ENCODE assay signal across 9 mouse cellular contexts in the genomic region with DNA sequence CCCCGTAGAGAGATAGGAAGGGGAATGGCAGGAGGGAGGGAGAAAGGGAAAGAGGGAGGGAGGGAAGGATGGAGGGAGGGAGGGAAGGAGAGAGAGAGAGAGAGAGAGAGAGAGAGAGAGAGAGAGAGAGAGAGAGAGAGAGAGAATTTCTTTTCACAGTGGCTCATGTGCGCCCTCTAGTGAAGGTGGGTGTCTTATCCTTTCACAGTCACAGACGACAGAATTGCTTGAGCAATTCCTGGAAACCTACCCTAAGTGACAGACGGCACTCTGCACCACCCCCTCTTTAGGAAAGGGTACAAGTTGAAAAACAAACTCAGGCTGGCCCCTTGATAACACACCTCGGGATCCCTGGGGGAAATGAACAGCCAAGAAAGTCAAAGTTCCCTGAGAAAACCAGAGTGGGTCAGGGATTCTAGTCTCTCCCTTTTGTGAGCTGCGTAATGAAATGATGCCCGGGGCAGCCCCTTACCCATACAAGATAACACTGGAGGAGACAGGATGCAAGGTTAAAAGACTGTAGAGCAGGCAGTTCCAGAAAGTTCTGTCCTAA. TPM values are rescaled to one million over a fixed set of nuclear protein-coding genes. Genes with fewer than 3 reads are reported as not detected.
A peak's percentile ranks its signal among the peaks of the same experiment; 100 is the strongest.
DNase-seq lines count a peak whose midpoint lies in the region; ATAC-seq and TF ChIP-seq lines count a peak whose summit lies in the region.
"Had no signal": no experiment of that assay in that cellular context is flagged by ENCODE, and none has a peak within 500 bp of the region (broad histone marks: within the 10 kb centered on the region; RNA-seq: fewer than 3 reads in every experiment).

No protein-coding gene starts in this region.

- H3K9ac ChIP-seq in neural tube, embryonic 15.5 days (replicated peaks): no peak overlapping the region
- H3K9ac ChIP-seq: neural tube, embryonic 13.5 days had no signal

- H3K4me3 ChIP-seq in neural tube, embryonic 15.5 days (replicated peaks): no peak overlapping the region
- H3K4me3 ChIP-seq in cortical plate, adult 2 months (ENCODE audit: insufficient read depth, low read length): no peak overlapping the region
- H3K4me3 ChIP-seq in limb, embryonic 10.5 days: no peak overlapping the region
- H3K4me3 ChIP-seq: neural tube, embryonic 13.5 days had no signal

- intact Hi-C loops in heart, postnatal 14 days (cut with DNase I): loop anchor here (1.0 to 10.0 kb wide), 3 partner anchors 59 to 401 kb away; no protein-coding TSS in a partner anchor

- peak; percentile 65 for TF ChIP-seq CTCF in cortical plate, adult 2 months (IDR thresholded peaks at IDR 0.05; ENCODE audit: extremely low read depth, insufficient read depth, low read length)

- no peaks in the 10 kb centered on the region for H3K36me3 ChIP-seq in neural tube, embryonic 15.5 days
- no peaks in the 10 kb centered on the region for H3K36me3 ChIP-seq in limb, embryonic 10.5 days
- H3K36me3 ChIP-seq: neural tube, embryonic 13.5 days had no signal

- ATAC-seq in neural tube, embryonic 15.5 days (ENCODE audit: low FRiP score): no peak

- 36% methylated on average over 7 of the region's 7 CpGs for WGBS in neural tube, embryonic 15.5 days
- WGBS in limb, embryonic 10.5 days: 34% methylated on average over 7 of the region's 7 CpGs

- no peaks in the 10 kb centered on the region for H3K27me3 ChIP-seq in neural tube, embryonic 15.5 days (replicated peaks)
- 0 out of 2 replicates have a peak, but pooled peaks cover 5% of the 10 kb centered on the region for H3K27me3 ChIP-seq in limb, embryonic 10.5 days (ENCODE audit: low read depth, poor library complexity, severe bottlenecking)
- H3K27me3 ChIP-seq: neural tube, embryonic 13.5 days had no signal

- no peak for TF ChIP-seq POLR2A in cortical plate, adult 2 months (IDR thresholded peaks at IDR 0.05; ENCODE audit: extremely low read depth, insufficient read depth, low read length)

- H3K27ac ChIP-seq in neural tube, embryonic 15.5 days (replicated peaks): no peak overlapping the region
- no peak overlapping the region for H3K27ac ChIP-seq in cortical plate, adult 2 months (ENCODE audit: insufficient read depth, low read length)
- H3K27ac ChIP-seq in limb, embryonic 10.5 days: no peak overlapping the region
- H3K27ac ChIP-seq: neural tube, embryonic 13.5 days had no signal

- no peaks in the 10 kb centered on the region for H3K9me3 ChIP-seq in neural tube, embryonic 15.5 days (replicated peaks)
- no peaks in the 10 kb centered on the region for H3K9me3 ChIP-seq in limb, embryonic 10.5 days (replicated peaks)
- H3K9me3 ChIP-seq: neural tube, embryonic 13.5 days had no signal

- peak; percentile 49 for DNase-seq in neural tube, embryonic 10.5 days (ENCODE audit: extremely low spot score, low spot score)
- peak; percentile 44 for DNase-seq in adrenal gland, adult 2 months
- peak; percentile 77 to 85 for DNase-seq in heart, postnatal 14 days
- DNase-seq in limb, embryonic 10.5 days (ENCODE audit: low spot score): peak; percentile 62
- DNase-seq in ovary, postnatal 14 days (ENCODE audit: low spot score): peak; percentile 58
- DNase-seq in thymus, postnatal 4 days: peak; percentile 86

- H3K4me1 ChIP-seq in neural tube, embryonic 15.5 days: no peaks in the 10 kb centered on the region
- peaks cover 1% of the 10 kb centered on the region; the same call in 1 of the 2 replicates for H3K4me1 ChIP-seq in cortical plate, adult 2 months (ENCODE audit: control insufficient read depth, insufficient read depth, low read length)
- no peaks in the 10 kb centered on the region for H3K4me1 ChIP-seq in limb, embryonic 10.5 days
- H3K4me1 ChIP-seq: neural tube, embryonic 13.5 days had no signal

- no peak overlapping the region for H3K4me2 ChIP-seq in neural tube, embryonic 15.5 days
- H3K4me2 ChIP-seq: neural tube, embryonic 13.5 days had no signal

RNA-seq across cellular contexts. Expression of a gene that starts 11.1 kb away (rescaled TPM):
- polyA plus RNA-seq in neural tube, embryonic 15.5 days (2015; fragmentation: Nextera tagmentation; extraction: Ambion mirVana): 58.6 and 58.7 TPM in 2 replicates
- 10 to 100 TPM; 33.6 to 39.9 TPM for total RNA-seq in adrenal gland, adult 2 months (2021)
- polyA plus RNA-seq in adrenal gland, adult 2 months (2012; rRNA removed): 15.8 and 20.5 TPM in 2 replicates
- polyA plus RNA-seq in cortical plate, adult 2 months (2012; rRNA removed): 50.0 and 50.5 TPM in 2 replicates
- 100 to 1,000 TPM; 489 to 510 TPM for total RNA-seq in heart, postnatal 14 days (2021)
- 13.3 and 16.4 TPM in 2 replicates for polyA plus RNA-seq in limb, embryonic 10.5 days (2016; fragmentation: Nextera tagmentation; extraction: Ambion mirVana)

RNA-seq across cellular contexts. Expression of a gene that starts 34.7 kb away (rescaled TPM):
- 12.6 and 12.9 TPM in 2 replicates for polyA plus RNA-seq in neural tube, embryonic 15.5 days (2015; fragmentation: Nextera tagmentation; extraction: Ambion mirVana)
- 10 to 100 TPM; 19.4 to 20.6 TPM for total RNA-seq in adrenal gland, adult 2 months (2021)
- 9.6 and 10.6 TPM in 2 replicates for polyA plus RNA-seq in adrenal gland, adult 2 months (2012; rRNA removed)
- 16.8 and 16.9 TPM in 2 replicates for polyA plus RNA-seq in cortical plate, adult 2 months (2012; rRNA removed)
- 10 to 100 TPM; 14.8 to 14.9 TPM for total RNA-seq in heart, postnatal 14 days (2021)
- polyA plus RNA-seq in limb, embryonic 10.5 days (2016; fragmentation: Nextera tagmentation; extraction: Ambion mirVana): 12.2 and 13.2 TPM in 2 replicates
